Comparison of ENCODE assay signal across 8 mouse cellular contexts in the genomic region with DNA sequence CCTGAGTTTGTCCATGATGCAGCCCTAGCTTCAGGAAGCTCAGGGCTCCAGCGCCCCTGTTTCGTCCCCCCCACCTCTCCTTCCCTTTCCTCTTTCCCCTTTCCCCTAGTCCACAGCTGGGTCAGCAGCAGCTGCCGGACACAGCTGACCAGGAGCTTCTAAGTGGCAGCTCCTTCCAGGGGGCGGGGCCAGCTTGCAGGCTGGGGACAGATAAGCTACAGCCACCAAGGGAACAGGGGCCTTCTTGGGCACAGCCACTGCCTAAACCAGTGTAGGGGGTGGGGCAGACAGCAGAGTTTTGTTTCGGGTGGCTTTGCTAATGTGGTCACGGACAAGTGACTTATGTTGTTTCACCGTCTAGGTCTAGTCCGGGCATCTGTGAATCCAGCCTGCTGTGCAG. TPM values are rescaled to one million over a fixed set of nuclear protein-coding genes. Genes with fewer than 3 reads are reported as not detected.
DNase-seq lines count a peak whose midpoint lies in the region; ATAC-seq and TF ChIP-seq lines count a peak whose summit lies in the region.

Epor (minus strand) TSS at position 90 of the 400 bp plus-strand sequence.

- WGBS in thymus, adult 2 months = 63% methylated on average over 8 of the region's 8 CpGs
- 32% methylated on average over 8 of the region's 8 CpGs for WGBS in forebrain, embryonic 14.5 days
- WGBS in hindbrain, embryonic 13.5 days = 19% methylated on average over 8 of the region's 8 CpGs
- 7% methylated on average over 8 of the region's 8 CpGs for WGBS in liver, embryonic 14.5 days (ENCODE audit: insufficient replicate concordance)
- 16% methylated on average over 8 of the region's 8 CpGs for WGBS in neural tube, embryonic 12.5 days

- intact Hi-C loops in left cerebral cortex, postnatal 4 days (cut with DNase I) = no loop called here

- peak; percentile 48; the same call in 1 of the 2 replicates for TF ChIP-seq EP300 in liver, embryonic 14.5 days (IDR thresholded peaks at IDR 0.05; ENCODE audit: low read depth)

- peaks cover 10% of the 10 kb centered on the region; the same call in 1 of the 2 replicates for H3K27me3 ChIP-seq in thymus, adult 2 months (ENCODE audit: control insufficient read depth, insufficient read depth, low read length)
- H3K27me3 ChIP-seq in forebrain, embryonic 14.5 days (replicated peaks; ENCODE audit: control insufficient read depth, insufficient read depth, low read length) = peaks cover 48% of the 10 kb centered on the region
- H3K27me3 ChIP-seq in hindbrain, embryonic 13.5 days = peaks cover 64% of the 10 kb centered on the region
- no peaks in the 10 kb centered on the region for H3K27me3 ChIP-seq in liver, embryonic 14.5 days (ENCODE audit: control insufficient read depth, insufficient read depth, low read length)
- H3K27me3 ChIP-seq in neural tube, embryonic 12.5 days (replicated peaks) = peaks cover 47% of the 10 kb centered on the region

- TF ChIP-seq CTCF in thymus, adult 2 months (IDR thresholded peaks at IDR 0.05; ENCODE audit: borderline replicate concordance, control insufficient read depth, extremely low read depth, insufficient read depth, low read length, poor library complexity) = no peak
- 0 out of 2 replicates have a peak, but pooled peaks have one; percentile 3 for TF ChIP-seq CTCF in liver, embryonic 14.5 days (IDR thresholded peaks at IDR 0.05; ENCODE audit: low read depth)

- DNase-seq in thymus, adult 2 months = no peak
- DNase-seq in thymus, postnatal 4 days = no peak
- no peak for DNase-seq in forebrain, embryonic 14.5 days (ENCODE audit: low spot score)
- DNase-seq in liver, embryonic 14.5 days (ENCODE audit: low read depth in 3 of 3, low spot score in 3 of 3) = peak; percentile 80 to 81 (median 81)
- no peak for DNase-seq in frontal cortex, postnatal 14 days (ENCODE audit: low spot score in 2 of 2)
- DNase-seq in left cerebral cortex, postnatal 4 days = no peak

- ATAC-seq in forebrain, embryonic 14.5 days = no peak
- ATAC-seq in hindbrain, embryonic 13.5 days (ENCODE audit: low FRiP score) = no peak
- ATAC-seq in liver, embryonic 14.5 days (ENCODE audit: insufficient read depth) = peak; percentile 69
- 0 out of 2 replicates have a peak, but pooled peaks have one; percentile 21 for ATAC-seq in neural tube, embryonic 12.5 days (ENCODE audit: low FRiP score, low read depth)

- H3K4me3 ChIP-seq in thymus, adult 2 months (ENCODE audit: control insufficient read depth, insufficient read depth, low read length) = peak within 1 kb of the TSS; percentile 9; the same call in 1 of the 2 replicates
- peak within 1 kb of the TSS; percentile 33 for H3K4me3 ChIP-seq in forebrain, embryonic 14.5 days (ENCODE audit: low read depth, low read length)
- H3K4me3 ChIP-seq in hindbrain, embryonic 13.5 days = peak within 1 kb of the TSS; percentile 38
- H3K4me3 ChIP-seq in liver, embryonic 14.5 days (ENCODE audit: insufficient read depth in 1 of 2, low read depth in 2 of 2, low read length in 2 of 2) = peak within 1 kb of the TSS; percentile 93 to 94
- H3K4me3 ChIP-seq in neural tube, embryonic 12.5 days = peak within 1 kb of the TSS; percentile 27

- peaks cover 17% of the 10 kb centered on the region for H3K4me1 ChIP-seq in thymus, adult 2 months (replicated peaks; ENCODE audit: control insufficient read depth, insufficient read depth, low read length)
- peaks cover 12% of the 10 kb centered on the region for H3K4me1 ChIP-seq in forebrain, embryonic 14.5 days (ENCODE audit: control insufficient read depth, insufficient read depth, low read length)
- peaks cover 30% of the 10 kb centered on the region for H3K4me1 ChIP-seq in hindbrain, embryonic 13.5 days (replicated peaks)
- H3K4me1 ChIP-seq in liver, embryonic 14.5 days (replicated peaks; ENCODE audit: control insufficient read depth in 2 of 2, insufficient read depth in 2 of 2, low read length in 1 of 2) = peaks cover 13 to 24% of the 10 kb centered on the region in 2 experiments
- peaks cover 34% of the 10 kb centered on the region for H3K4me1 ChIP-seq in neural tube, embryonic 12.5 days

- H3K4me2 ChIP-seq in forebrain, embryonic 14.5 days (ENCODE audit: low read length) = peak within 1 kb of the TSS; percentile 63
- H3K4me2 ChIP-seq in hindbrain, embryonic 13.5 days = peak within 1 kb of the TSS; percentile 66
- H3K4me2 ChIP-seq in liver, embryonic 14.5 days (ENCODE audit: low read depth) = peak within 1 kb of the TSS; percentile 71
- peak within 1 kb of the TSS; percentile 70 for H3K4me2 ChIP-seq in neural tube, embryonic 12.5 days (replicated peaks)

- no peaks in the 10 kb centered on the region for H3K36me3 ChIP-seq in thymus, adult 2 months (ENCODE audit: control insufficient read depth, insufficient read depth, low read length)
- H3K36me3 ChIP-seq in forebrain, embryonic 14.5 days (ENCODE audit: control insufficient read depth, insufficient read depth, low read length) = no peaks in the 10 kb centered on the region; the same call in 1 of the 2 replicates
- H3K36me3 ChIP-seq in hindbrain, embryonic 13.5 days = peaks cover 5% of the 10 kb centered on the region; the same call in 1 of the 2 replicates
- peaks cover 37% of the 10 kb centered on the region for H3K36me3 ChIP-seq in liver, embryonic 14.5 days (replicated peaks; ENCODE audit: control insufficient read depth, insufficient read depth, low read depth)
- no peaks in the 10 kb centered on the region for H3K36me3 ChIP-seq in neural tube, embryonic 12.5 days

- TF ChIP-seq POLR2A in thymus, adult 2 months (IDR thresholded peaks at IDR 0.05; ENCODE audit: control insufficient read depth, extremely low read depth, insufficient read depth, low read length, poor library complexity) = no peak

- H3K9me3 ChIP-seq in forebrain, embryonic 14.5 days (replicated peaks; ENCODE audit: control insufficient read depth, low read length) = no peaks in the 10 kb centered on the region
- no peaks in the 10 kb centered on the region for H3K9me3 ChIP-seq in hindbrain, embryonic 13.5 days
- H3K9me3 ChIP-seq in liver, embryonic 14.5 days (ENCODE audit: control insufficient read depth, low read length) = no peaks in the 10 kb centered on the region
- no peaks in the 10 kb centered on the region for H3K9me3 ChIP-seq in neural tube, embryonic 12.5 days

- H3K27ac ChIP-seq in thymus, adult 2 months (ENCODE audit: control insufficient read depth, insufficient read depth, low read length) = no peak within 1 kb of the TSS
- H3K27ac ChIP-seq in forebrain, embryonic 14.5 days (ENCODE audit: low read depth, low read length) = no peak within 1 kb of the TSS
- no peak within 1 kb of the TSS for H3K27ac ChIP-seq in hindbrain, embryonic 13.5 days
- peak within 1 kb of the TSS; percentile 95 for H3K27ac ChIP-seq in liver, embryonic 14.5 days
- no peak within 1 kb of the TSS for H3K27ac ChIP-seq in neural tube, embryonic 12.5 days

- H3K9ac ChIP-seq in forebrain, embryonic 14.5 days (ENCODE audit: low read length) = peak within 1 kb of the TSS; percentile 51
- H3K9ac ChIP-seq in hindbrain, embryonic 13.5 days = peak within 1 kb of the TSS; percentile 65
- peak within 1 kb of the TSS; percentile 99 for H3K9ac ChIP-seq in liver, embryonic 14.5 days (replicated peaks)
- 0 out of 2 replicates have a peak within 1 kb of the TSS, but pooled peaks have one; percentile 29 for H3K9ac ChIP-seq in neural tube, embryonic 12.5 days

RNA-seq across cellular contexts. Expression of gene Epor, which starts in this region (rescaled TPM):
- 3.8 and 4.9 TPM in 2 replicates for polyA plus RNA-seq in thymus, adult 2 months (2012; rRNA removed)
- polyA plus RNA-seq in forebrain, embryonic 14.5 days (2014; fragmentation: Nextera tagmentation; extraction: Ambion mirVana) = 1.3 and 2.2 TPM in 2 replicates
- polyA plus RNA-seq in hindbrain, embryonic 13.5 days (2015; fragmentation: Nextera tagmentation; extraction: Ambion mirVana) = 1.9 and 2.2 TPM in 2 replicates
- 146 and 180 TPM in 2 replicates for polyA plus RNA-seq in liver, embryonic 14.5 days (2012; rRNA removed)
- polyA plus RNA-seq in liver, embryonic 14.5 days (2014; fragmentation: Nextera tagmentation; extraction: Ambion mirVana) = 82.6 and 96.5 TPM in 2 replicates
- 3.5 and 4.0 TPM in 2 replicates for polyA plus RNA-seq in neural tube, embryonic 12.5 days (2016; fragmentation: Nextera tagmentation; extraction: Ambion mirVana)
- 1 to 10 TPM; 1.9 to 2.4 TPM for total RNA-seq in left cerebral cortex, postnatal 4 days (2021)

Comparison
In these comparisons a context has a peak if more than half of its experiments do, and no peak if none do; other contexts are left out.
1. RNA of gene Epor (polyA plus RNA-seq): 82.6 to 180 TPM in liver, embryonic 14.5 days; 3.8 to 4.9 TPM in thymus, adult 2 months, 3.5 to 4.0 TPM in neural tube, embryonic 12.5 days, 1.9 to 2.2 TPM in hindbrain, embryonic 13.5 days and 1.3 to 2.2 TPM in forebrain, embryonic 14.5 days; every median in the first group is over 10 times any median in the second.
2. DNase-seq: peak in liver, embryonic 14.5 days (3 of 3); none in thymus, adult 2 months (single experiment), thymus, postnatal 4 days (single experiment), forebrain, embryonic 14.5 days (single experiment), frontal cortex, postnatal 14 days (0 of 2) and left cerebral cortex, postnatal 4 days (single experiment).
3. H3K4me3 ChIP-seq: peak in every context shown above with its lines; median percentile 94 in liver, embryonic 14.5 days; 38 in hindbrain, embryonic 13.5 days; 33 in forebrain, embryonic 14.5 days; 27 in neural tube, embryonic 12.5 days; 9 in thymus, adult 2 months.
4. ATAC-seq: peak in liver, embryonic 14.5 days (single experiment) and neural tube, embryonic 12.5 days (single experiment); none in forebrain, embryonic 14.5 days (single experiment) and hindbrain, embryonic 13.5 days (single experiment).
5. H3K9ac ChIP-seq: peak in every context shown above with its lines; median percentile 99 in liver, embryonic 14.5 days; 65 in hindbrain, embryonic 13.5 days; 51 in forebrain, embryonic 14.5 days; 29 in neural tube, embryonic 12.5 days.
6. Peak in every context shown above with its lines, with median percentiles within 50 percentile points of each other: H3K4me2 ChIP-seq.